Mouse (Mus musculus) CH12.LX (cell line): ENCODE measurements around the gene 4922502D21Rik.

Experiments
- CTCF ChIP-seq, 2 experiments: IDR thresholded peaks in 1 of 2; conservative IDR thresholded peaks in 1 of 2; 2 replicates each; pipeline ENCODE4 v1.5.1; 2011 to 2012; ENCODE audit warnings: low read depth in 2 of 2, low read length in 2 of 2, improper control_type of control experiment in 1 of 2, inconsistent platforms in 1 of 2, mild to moderate bottlenecking in 1 of 2, moderate library complexity in 1 of 2
- E2F4 ChIP-seq: IDR thresholded peaks from 2 replicates; pipeline ENCODE4 v1.6.1; 2011; ENCODE audit warnings: low read depth, low read length, improper control_type of control experiment; ENCODE audit not compliant: insufficient replicate concordance
- EP300 ChIP-seq: IDR thresholded peaks from 2 replicates; pipeline ENCODE4 v1.6.1; 2011; ENCODE audit warnings: low read length, improper control_type of control experiment
- HCFC1 ChIP-seq: IDR thresholded peaks from 2 replicates; pipeline ENCODE4 v1.6.1; 2012; ENCODE audit warnings: low read depth, mild to moderate bottlenecking, inconsistent platforms, low read length, improper control_type of control experiment
- JUND ChIP-seq: conservative IDR thresholded peaks from 2 replicates; pipeline ENCODE4 v1.6.1; 2011; ENCODE audit warnings: low read depth, low read length, improper control_type of control experiment
- KAT2A ChIP-seq: IDR thresholded peaks from 2 replicates; pipeline ENCODE4 v1.6.1; 2012; ENCODE audit warnings: low read length, improper control_type of control experiment, inconsistent platforms; ENCODE audit not compliant: insufficient replicate concordance
- MAX ChIP-seq: IDR thresholded peaks from 2 replicates; pipeline ENCODE4 v1.6.1; 2011; ENCODE audit warnings: low read length, improper control_type of control experiment
- MYC ChIP-seq: IDR thresholded peaks from 2 replicates; pipeline ENCODE4 v1.6.1; 2011; ENCODE audit warnings: low read depth, mild to moderate bottlenecking, improper control_type of control experiment, low read length
- POLR2AphosphoS2 ChIP-seq: IDR thresholded peaks from 2 replicates; pipeline ENCODE4 v1.6.1; 2011; ENCODE audit warnings: low read depth, low read length, improper control_type of control experiment
- SIN3A ChIP-seq: IDR thresholded peaks from 2 replicates; pipeline ENCODE4 v1.6.1; 2012; ENCODE audit warnings: low read length, improper control_type of control experiment, inconsistent platforms
- TCF12 ChIP-seq: IDR thresholded peaks from 2 replicates; pipeline ENCODE4 v1.6.1; 2014; ENCODE audit warnings: low read depth, mild to moderate bottlenecking, inconsistent platforms, low read length, improper control_type of control experiment
- UBTF ChIP-seq: IDR thresholded peaks from 2 replicates; pipeline ENCODE4 v1.6.1; 2012; ENCODE audit warnings: low read depth, mild to moderate bottlenecking, inconsistent platforms, low read length, improper control_type of control experiment, moderate library complexity
- ZMIZ1 ChIP-seq: IDR thresholded peaks from 2 replicates; pipeline ENCODE4 v1.6.1; 2012; ENCODE audit warnings: low read depth, mild to moderate bottlenecking, inconsistent platforms, low read length, improper control_type of control experiment
- ZNF384 ChIP-seq: IDR thresholded peaks from 2 replicates; pipeline ENCODE4 v1.6.1; 2012; ENCODE audit warnings: low read depth, low read length, improper control_type of control experiment, inconsistent platforms

DNA sequence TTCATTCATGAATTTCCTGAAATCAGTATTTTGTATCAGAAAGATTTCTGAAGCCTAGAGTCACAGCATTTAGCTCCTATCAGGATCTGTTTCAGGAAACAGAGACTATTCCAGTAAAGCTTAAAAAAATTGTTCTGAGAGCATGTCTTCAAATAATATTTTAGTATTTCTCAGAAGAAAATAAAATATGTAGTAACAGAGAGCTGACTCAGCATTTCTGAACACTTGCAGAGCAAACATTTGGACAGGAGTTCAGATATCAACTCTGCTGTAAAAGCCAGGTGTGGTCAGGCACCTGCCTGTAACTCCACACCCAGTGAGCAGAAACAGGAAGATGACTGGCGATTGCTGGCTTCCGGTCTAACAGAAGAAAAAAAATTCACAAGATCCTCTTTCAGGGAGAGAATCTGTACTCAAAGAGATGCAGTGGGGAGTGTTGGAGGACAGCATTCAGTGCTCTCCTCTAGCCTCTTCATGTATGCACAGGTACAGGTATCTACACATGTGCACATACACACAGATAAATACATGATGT is 43.4 kb upstream of the 4922502D21Rik start:
- TF ChIP-seq KAT2A (no peak), EP300 (no peak), SIN3A (no peak), CTCF (conservative IDR thresholded peaks at IDR 0.05 in 1 of 2, IDR thresholded peaks at IDR 0.05 in 1 of 2; ENCODE audit: low read depth in 2 of 2, low read length in 2 of 2) (no peak), HCFC1 (no peak), MAX (no peak), ZNF384 (no peak), JUND (no peak), E2F4 (no peak), MYC (no peak), TCF12 (no peak), ZMIZ1 (no peak), UBTF (no peak), POLR2AphosphoS2 (no peak)
